Mouse (Mus musculus) kidney, postnatal 36 days (tissue): Measurements from ENCODE around the gene Uck2.
A peak's percentile ranks its signal among the peaks of the same experiment; 100 is the strongest.

Source experiments
- DNase-seq, 2 experiments: peaks; one replicate each; pipeline ENCODE4 v3.0.0; 2021 to 2022; ENCODE audit warnings: mixed read lengths in 2 of 2

The Uck2 gene

DNA sequence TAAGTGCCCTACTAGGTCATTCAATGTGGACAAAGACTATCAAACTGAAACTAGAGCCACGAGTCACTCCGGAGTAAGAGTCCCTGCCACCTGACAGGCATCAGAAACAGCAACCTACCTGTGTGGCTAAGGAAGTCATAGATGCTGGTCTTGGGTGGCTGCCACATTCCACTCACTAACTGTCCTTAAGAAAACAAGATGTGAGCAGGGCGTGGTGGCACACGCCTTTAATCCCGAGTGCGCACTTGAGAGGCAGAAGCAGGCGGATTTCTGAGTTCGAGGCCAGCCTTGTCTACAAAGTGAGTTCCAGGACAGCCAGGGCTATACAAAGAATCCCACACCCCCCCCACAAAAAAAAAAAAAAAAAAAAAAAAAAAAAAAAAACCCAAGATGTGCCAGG, 35.2 kb downstream of the Uck2 start:
- DNase-seq, result no peak

- DNase-seq, result no peak
Measured at GRCm38 (mm10) chr1:167249252-167249651, 35.9 kb downstream of the Uck2 start.

DNA sequence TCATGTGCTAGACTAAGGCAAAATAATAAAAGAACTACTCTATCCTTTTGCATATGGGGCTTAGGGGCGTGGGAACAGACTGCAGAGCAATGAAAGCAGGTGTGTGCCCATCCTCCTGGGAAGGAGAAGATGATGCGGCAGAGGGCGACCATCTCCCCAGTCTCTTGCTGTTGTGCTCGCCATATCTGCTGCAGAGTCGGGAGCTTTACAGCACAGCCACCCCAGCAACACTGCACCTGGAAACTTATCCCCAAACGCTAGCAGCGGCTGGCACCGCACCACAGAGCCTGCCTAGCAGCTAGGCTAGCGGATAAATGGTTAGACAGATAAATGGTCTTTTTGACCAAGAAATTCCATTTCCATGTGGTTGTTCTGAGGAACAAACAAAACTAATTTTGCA, 37.2 kb downstream of the Uck2 start:
- no peak for DNase-seq

DNA sequence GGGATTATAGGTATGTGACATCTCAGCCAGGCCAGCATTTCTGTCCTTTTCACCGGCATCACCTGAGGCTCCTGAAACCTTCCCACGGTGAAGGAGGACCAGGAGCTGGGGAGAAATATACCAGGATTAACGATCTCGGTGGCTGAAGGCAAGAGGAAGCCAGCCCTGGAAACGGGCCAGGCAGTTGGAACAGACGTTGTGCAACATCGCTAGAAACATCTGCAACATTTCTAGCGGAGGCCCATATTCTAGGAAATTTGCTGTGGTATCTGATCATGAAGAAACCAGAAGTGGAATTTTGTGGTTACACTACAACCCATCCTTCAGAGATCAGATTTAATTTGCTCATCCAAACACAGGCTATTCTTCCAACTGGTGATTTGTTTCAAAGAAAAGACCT, 38.1 kb downstream of the Uck2 start:
- DNase-seq, result peak; percentile 67 to 79

DNA sequence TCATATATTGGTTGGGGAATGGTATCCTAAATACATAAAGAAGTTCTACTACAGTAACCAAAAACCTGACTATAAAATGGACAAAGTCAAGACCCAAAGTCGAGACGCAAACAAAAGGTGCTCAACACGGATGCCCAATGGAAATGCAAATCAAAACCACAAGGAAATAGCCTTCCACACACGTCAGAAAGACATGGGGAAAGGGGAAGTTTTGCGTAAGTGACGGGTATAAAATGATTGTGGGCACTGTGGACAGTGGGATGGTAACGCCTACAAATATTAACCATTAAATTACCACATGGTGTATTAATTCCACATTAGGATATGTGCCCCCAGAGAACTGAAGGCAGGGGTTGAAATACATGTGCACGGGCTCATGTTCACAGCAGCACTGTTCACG, 38.8 kb downstream of the Uck2 start:
- DNase-seq, result no peak

GRCm38 (mm10) chr1:167245180-167245641, 39.9 kb downstream of the Uck2 start:
- peak in 1 of 2 experiments; percentile 64 for DNase-seq

GRCm38 (mm10) chr1:167242191-167242681, 42.9 kb downstream of the Uck2 start:
- DNase-seq, result no peak

- no peak for DNase-seq
Measured at GRCm38 (mm10) chr1:167241487-167241886, 43.6 kb downstream of the Uck2 start.

- no peak for DNase-seq
Measured at GRCm38 (mm10) chr1:167240361-167240760, 44.8 kb downstream of the Uck2 start.

DNA sequence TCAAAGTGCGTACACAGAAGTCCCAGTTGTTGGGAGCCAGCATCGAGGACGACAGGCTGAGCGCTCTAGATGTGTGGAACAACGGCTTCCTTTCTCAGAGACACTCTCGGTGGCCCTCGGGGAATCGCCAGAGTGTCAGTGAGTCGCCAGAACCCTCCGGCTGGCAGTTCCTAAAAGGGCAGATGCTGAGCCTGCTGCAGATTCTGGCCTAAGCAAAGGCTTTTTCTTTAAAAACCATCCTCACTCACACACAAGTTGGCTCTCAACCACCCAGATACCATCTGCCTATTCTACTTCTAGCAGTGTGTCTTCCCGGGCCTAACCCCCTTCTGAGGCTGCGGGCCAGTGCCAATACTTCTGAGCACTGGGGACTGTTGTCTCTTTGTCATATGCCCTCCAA, 45.2 kb downstream of the Uck2 start:
- no peak for DNase-seq

- no peak for DNase-seq
Measured at GRCm38 (mm10) chr1:167237798-167238197, 47.3 kb downstream of the Uck2 start.

DNA sequence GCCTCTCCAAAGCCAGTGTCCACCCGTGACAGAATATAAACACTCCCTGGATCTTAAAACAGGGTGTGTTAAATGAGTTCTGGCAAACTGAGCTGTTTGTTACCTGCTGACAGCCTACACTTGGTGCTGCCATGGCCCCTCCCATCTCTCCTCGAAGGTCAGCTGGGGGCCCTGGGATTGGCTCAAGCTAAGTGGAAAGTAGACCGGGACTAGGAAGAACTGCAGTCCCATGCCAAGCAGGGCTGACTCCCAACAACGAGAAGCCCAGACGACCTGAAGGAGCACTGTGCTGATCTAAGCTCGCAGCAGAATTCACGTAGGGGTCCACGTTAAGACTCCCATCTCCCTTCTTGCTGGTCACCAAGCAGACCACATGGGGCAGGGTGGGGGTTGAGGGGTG, 48.3 kb downstream of the Uck2 start:
- DNase-seq, result no peak

- no peak for DNase-seq
Measured at GRCm38 (mm10) chr1:167234344-167234743, 50.8 kb downstream of the Uck2 start.

GRCm38 (mm10) chr1:167232918-167233317, 52.2 kb downstream of the Uck2 start:
- no peak for DNase-seq

GRCm38 (mm10) chr1:167231612-167232283, 53.4 kb downstream of the Uck2 start:
- peak in 1 of 2 experiments; percentile 45 for DNase-seq

GRCm38 (mm10) chr1:167230930-167231611, 54.0 kb downstream of the Uck2 start:
- no peak for DNase-seq

GRCm38 (mm10) chr1:167222382-167223010, 62.6 kb downstream of the Uck2 start:
- no peak for DNase-seq

DNA sequence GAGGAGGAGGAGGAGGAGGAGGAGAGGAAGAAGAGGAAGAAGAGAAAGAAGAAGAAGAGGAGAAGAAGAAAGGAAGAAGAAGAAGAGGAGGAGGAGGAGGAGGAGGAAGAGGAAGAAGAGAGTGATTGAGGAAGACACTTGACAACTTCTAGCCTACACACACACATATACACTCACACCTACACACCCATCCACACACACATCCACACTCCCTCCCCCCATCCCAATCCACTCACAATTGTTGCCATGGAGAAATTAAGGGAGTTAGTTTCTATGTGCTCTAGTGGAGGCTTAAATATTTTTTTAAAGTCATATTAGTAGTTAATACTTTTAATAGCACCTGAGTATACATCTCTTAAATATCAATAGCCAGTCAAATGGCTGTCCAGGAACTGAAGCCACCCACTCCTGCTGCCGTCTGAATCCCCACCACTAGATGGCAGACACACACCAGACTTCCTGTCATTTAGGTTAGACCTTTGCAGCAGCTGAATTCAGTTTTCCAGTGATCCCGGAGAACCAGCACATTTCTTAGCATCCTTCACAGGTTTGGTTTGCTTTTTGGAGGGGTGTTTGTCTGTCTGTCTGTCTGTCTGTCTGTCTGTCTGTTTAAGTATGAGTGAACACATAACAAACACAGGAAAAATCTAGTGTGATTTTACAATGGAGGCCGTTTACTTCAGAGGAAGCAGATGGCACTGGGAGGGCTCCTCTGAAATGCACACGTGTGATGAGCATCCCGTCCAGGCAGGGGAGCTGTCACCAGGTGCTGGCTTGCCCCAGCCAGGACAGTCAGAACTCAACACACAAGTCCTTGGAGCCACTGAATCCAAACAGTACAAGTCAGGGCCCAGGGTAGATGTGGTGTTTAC, 64.6 kb downstream of the Uck2 start:
- DNase-seq, result peak; percentile 83 to 91

DNA sequence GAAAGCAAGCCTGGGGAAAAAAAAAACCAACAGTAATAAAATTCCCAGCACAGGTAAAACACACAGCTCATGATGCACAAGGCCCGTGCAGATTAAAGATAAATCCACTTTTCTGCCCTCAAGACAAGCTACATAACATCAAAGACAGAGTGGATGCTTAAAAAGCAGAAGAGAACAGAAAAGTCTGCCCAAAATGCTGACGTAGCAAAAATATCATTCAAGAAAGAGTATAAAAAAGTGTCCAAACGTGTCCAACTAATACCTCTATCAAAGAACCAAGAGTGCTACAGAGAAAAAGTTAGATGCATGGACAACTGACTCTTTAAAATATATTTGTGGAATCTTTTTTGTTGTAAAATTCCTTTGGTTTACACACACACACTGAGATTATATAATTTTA, 69.7 kb downstream of the Uck2 start:
- DNase-seq, result no peak

GRCm38 (mm10) chr1:167212710-167213109, 72.4 kb downstream of the Uck2 start:
- no peak for DNase-seq

DNA sequence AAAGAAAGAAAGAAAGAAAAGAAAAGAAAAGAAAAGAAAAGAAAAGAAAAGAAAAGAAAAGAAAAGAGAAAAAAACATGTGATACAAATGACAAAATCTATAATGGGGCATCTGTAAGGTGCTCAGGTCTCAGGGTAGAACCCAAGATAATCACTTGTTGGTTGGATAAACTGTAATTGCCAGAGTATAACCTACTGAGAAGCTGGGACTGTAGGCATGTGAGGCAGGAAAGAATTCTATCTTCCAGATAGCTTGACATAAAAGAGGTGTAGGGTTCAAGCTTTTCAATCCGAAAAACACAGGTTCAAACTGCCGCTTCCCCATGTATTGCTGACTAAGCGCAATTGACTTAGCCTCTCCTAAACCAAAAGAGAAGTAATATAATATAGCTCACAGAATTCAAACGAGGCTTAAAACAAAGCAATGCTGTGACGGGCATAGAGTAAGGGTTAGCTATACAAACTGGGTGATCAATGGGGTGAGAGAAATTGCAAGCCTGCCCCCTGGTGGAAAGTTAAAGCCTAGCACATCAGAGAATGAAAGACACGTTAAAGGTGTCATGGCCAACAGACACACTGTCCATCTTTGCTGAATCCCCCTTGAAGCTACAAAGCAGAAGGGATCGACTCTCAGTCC, 73.0 kb downstream of the Uck2 start:
- DNase-seq, result peak; percentile 41 to 73

GRCm38 (mm10) chr1:167208816-167209215, 76.3 kb downstream of the Uck2 start:
- no peak for DNase-seq
